Mouse (Mus musculus) midbrain, embryonic 13.5 days (tissue): ENCODE measurements at regions not wholly inside any gene's neighbourhood (a gene's known extent, or its start where the extent isn't known, plus 50 kb on each side); places are given as distances from the start of the nearest gene placed in this dataset.

Source experiments
- ATAC-seq: fragments of 200-750 bp; cut with Nextera tagmentation; 2 replicates; pipeline ENCODE4 v1.8.0; 2017; ENCODE audit warnings: mild to moderate bottlenecking, moderate TSS enrichment, moderate library complexity
- H3K27ac ChIP-seq: fragments of 300-500 bp; sonication (generic); 2 replicates; pipeline ENCODE4 v1.5.1; 2015; ENCODE audit warnings: inconsistent platforms, mild to moderate bottlenecking, moderate library complexity
- H3K27me3 ChIP-seq: fragments of 300-500 bp; sonication (generic); 2 replicates; pipeline ENCODE4 v1.6.1; 2015; ENCODE audit warnings: mild to moderate bottlenecking, inconsistent platforms
- H3K36me3 ChIP-seq: fragments of 300-500 bp; sonication (generic); 2 replicates; pipeline ENCODE4 v1.6.1; 2015; ENCODE audit warnings: mild to moderate bottlenecking, inconsistent platforms
- H3K4me1 ChIP-seq: fragments of 300-500 bp; sonication (generic); replicated peaks from 2 replicates; pipeline ENCODE4 v1.6.1; 2015; ENCODE audit warnings: inconsistent platforms
- H3K4me2 ChIP-seq: fragments of 300-500 bp; sonication (generic); replicated peaks from 2 replicates; pipeline ENCODE4 v1.6.1; 2015; ENCODE audit warnings: moderate library complexity, mild to moderate bottlenecking, inconsistent platforms
- H3K4me3 ChIP-seq: fragments of 300-500 bp; sonication (generic); replicated peaks from 2 replicates; pipeline ENCODE4 v1.5.1; 2015; ENCODE audit warnings: mild to moderate bottlenecking, inconsistent platforms
- H3K9ac ChIP-seq: fragments of 300-500 bp; sonication (generic); replicated peaks from 2 replicates; pipeline ENCODE4 v1.6.1; 2015; ENCODE audit warnings: mild to moderate bottlenecking, inconsistent platforms
- H3K9me3 ChIP-seq: fragments of 300-500 bp; sonication (generic); 2 replicates; pipeline ENCODE4 v1.6.1; 2016; ENCODE audit warnings: mild to moderate bottlenecking, inconsistent platforms
- WGBS: fragments of 180-500 bp; shearing (Covaris S2); methylation state at CpG from one replicate; pipeline ENCODE4 v1.1.7; 2015; 5-methylcytosine and 5-hydroxymethylcytosine counted together

GRCm38 (mm10) chr3:23334958-23335357 lies 1258.5 kb downstream of the Tbl1xr1 start:
- H3K27me3 ChIP-seq: no peaks in the 10 kb centered on the region
- ATAC-seq: no peak
- no peak overlapping the region for H3K9ac ChIP-seq
- no peaks in the 10 kb centered on the region for H3K4me1 ChIP-seq
- H3K9me3 ChIP-seq: no peaks in the 10 kb centered on the region
- H3K4me2 ChIP-seq: no peak overlapping the region
- H3K36me3 ChIP-seq: no peaks in the 10 kb centered on the region
- no peak overlapping the region for H3K27ac ChIP-seq
- H3K4me3 ChIP-seq: no peak overlapping the region

GRCm38 (mm10) chr3:23374341-23374740 lies 1297.9 kb downstream of the Tbl1xr1 start:
- Histone ChIP-seq H3K9ac (no peak overlapping the region), H3K4me3 (no peak overlapping the region), H3K4me2 (no peak overlapping the region), H3K27ac (no peak overlapping the region), H3K4me1 (no peaks in the 10 kb centered on the region), H3K9me3 (no peaks in the 10 kb centered on the region), H3K36me3 (no peaks in the 10 kb centered on the region), H3K27me3 (no peaks in the 10 kb centered on the region)
- WGBS: 80% methylated on average over 5 of the region's 5 CpGs
- ATAC-seq: no peak

- 48% methylated on average over 1 of the region's 1 CpGs for WGBS
- no peaks in the 10 kb centered on the region for H3K27me3 ChIP-seq
- no peaks in the 10 kb centered on the region for H3K4me1 ChIP-seq
- H3K9ac ChIP-seq: no peak overlapping the region
- no peak overlapping the region for H3K4me3 ChIP-seq
- H3K4me2 ChIP-seq: no peak overlapping the region
- no peak overlapping the region for H3K27ac ChIP-seq
- no peaks in the 10 kb centered on the region for H3K9me3 ChIP-seq
- no peak for ATAC-seq
- H3K36me3 ChIP-seq: no peaks in the 10 kb centered on the region
Measured at GRCm38 (mm10) chr3:23404877-23405276, 1328.4 kb downstream of the Tbl1xr1 start.

- Histone ChIP-seq H3K9me3 (no peaks in the 10 kb centered on the region), H3K4me3 (no peak overlapping the region), H3K27ac (no peak overlapping the region), H3K36me3 (no peaks in the 10 kb centered on the region), H3K9ac (no peak overlapping the region), H3K27me3 (no peaks in the 10 kb centered on the region), H3K4me2 (no peak overlapping the region), H3K4me1 (no peaks in the 10 kb centered on the region)
- ATAC-seq: no peak
Measured at GRCm38 (mm10) chr3:23409431-23409830, 1333.0 kb downstream of the Tbl1xr1 start.

- H3K36me3 ChIP-seq: no peaks in the 10 kb centered on the region
- H3K27me3 ChIP-seq: no peaks in the 10 kb centered on the region
- no peak overlapping the region for H3K9ac ChIP-seq
- no peaks in the 10 kb centered on the region for H3K9me3 ChIP-seq
- no peak overlapping the region for H3K27ac ChIP-seq
- 87% methylated on average over 3 of the region's 3 CpGs for WGBS
- H3K4me1 ChIP-seq: no peaks in the 10 kb centered on the region
- ATAC-seq: no peak
- no peak overlapping the region for H3K4me3 ChIP-seq
- H3K4me2 ChIP-seq: no peak overlapping the region
Measured at GRCm38 (mm10) chr3:23426956-23427355, 1350.5 kb downstream of the Tbl1xr1 start.

GRCm38 (mm10) chr3:23435016-23435415 lies 1358.6 kb downstream of the Tbl1xr1 start:
- Histone ChIP-seq H3K36me3 (no peaks in the 10 kb centered on the region), H3K27me3 (no peaks in the 10 kb centered on the region), H3K4me2 (no peak overlapping the region), H3K4me1 (no peaks in the 10 kb centered on the region), H3K4me3 (no peak overlapping the region), H3K27ac (no peak overlapping the region), H3K9me3 (no peaks in the 10 kb centered on the region), H3K9ac (no peak overlapping the region)
- no peak for ATAC-seq

GRCm38 (mm10) chr3:23457720-23458119 lies 1381.3 kb downstream of the Tbl1xr1 start:
- no peak for ATAC-seq
- H3K36me3 ChIP-seq: no peaks in the 10 kb centered on the region
- no peaks in the 10 kb centered on the region for H3K4me1 ChIP-seq
- H3K9ac ChIP-seq: no peak overlapping the region
- H3K27ac ChIP-seq: no peak overlapping the region
- no peak overlapping the region for H3K4me2 ChIP-seq
- no peaks in the 10 kb centered on the region for H3K9me3 ChIP-seq
- WGBS: 51% methylated on average over 1 of the region's 1 CpGs
- H3K4me3 ChIP-seq: no peak overlapping the region
- H3K27me3 ChIP-seq: no peaks in the 10 kb centered on the region

- Histone ChIP-seq H3K9me3 (no peaks in the 10 kb centered on the region), H3K4me2 (no peak overlapping the region), H3K36me3 (no peaks in the 10 kb centered on the region), H3K4me3 (no peak overlapping the region), H3K27me3 (no peaks in the 10 kb centered on the region), H3K4me1 (no peaks in the 10 kb centered on the region), H3K27ac (no peak overlapping the region), H3K9ac (no peak overlapping the region)
- WGBS: 100% methylated on average over 1 of the region's 1 CpGs
- no peak for ATAC-seq
Measured at GRCm38 (mm10) chr3:23499889-23500288, 1423.4 kb downstream of the Tbl1xr1 start.

GRCm38 (mm10) chr3:23547546-23547945 lies 1471.1 kb downstream of the Tbl1xr1 start:
- H3K36me3 ChIP-seq: no peaks in the 10 kb centered on the region
- H3K27ac ChIP-seq: no peak overlapping the region
- no peak for ATAC-seq
- no peak overlapping the region for H3K9ac ChIP-seq
- no peaks in the 10 kb centered on the region for H3K27me3 ChIP-seq
- 87% methylated on average over 3 of the region's 3 CpGs for WGBS
- no peak overlapping the region for H3K4me2 ChIP-seq
- no peaks in the 10 kb centered on the region for H3K9me3 ChIP-seq
- H3K4me1 ChIP-seq: no peaks in the 10 kb centered on the region
- no peak overlapping the region for H3K4me3 ChIP-seq

- ATAC-seq: no peak
- no peaks in the 10 kb centered on the region for H3K9me3 ChIP-seq
- no peaks in the 10 kb centered on the region for H3K27me3 ChIP-seq
- no peak overlapping the region for H3K9ac ChIP-seq
- H3K36me3 ChIP-seq: no peaks in the 10 kb centered on the region
- 91% methylated on average over 2 of the region's 2 CpGs for WGBS
- H3K27ac ChIP-seq: no peak overlapping the region
- no peak overlapping the region for H3K4me2 ChIP-seq
- H3K4me3 ChIP-seq: no peak overlapping the region
- H3K4me1 ChIP-seq: no peaks in the 10 kb centered on the region
Measured at GRCm38 (mm10) chr3:23564340-23564739, 1487.9 kb downstream of the Tbl1xr1 start.

- no peaks in the 10 kb centered on the region for H3K27me3 ChIP-seq
- H3K36me3 ChIP-seq: no peaks in the 10 kb centered on the region
- 91% methylated on average over 12 of the region's 12 CpGs for WGBS
- no peak overlapping the region for H3K27ac ChIP-seq
- no peak for ATAC-seq
- H3K4me3 ChIP-seq: no peak overlapping the region
- H3K9me3 ChIP-seq: peaks cover 3% of the 10 kb centered on the region; the same call in 1 of the 2 replicates
- H3K4me1 ChIP-seq: no peaks in the 10 kb centered on the region
- no peak overlapping the region for H3K9ac ChIP-seq
- no peak overlapping the region for H3K4me2 ChIP-seq
Measured at GRCm38 (mm10) chr3:23568806-23569205, 1492.4 kb downstream of the Tbl1xr1 start.

GRCm38 (mm10) chr3:23592506-23593141 lies 1516.2 kb downstream of the Tbl1xr1 start:
- no peak for ATAC-seq
- H3K27me3 ChIP-seq: no peaks in the 10 kb centered on the region
- 87% methylated on average over 3 of the region's 3 CpGs for WGBS
- no peaks in the 10 kb centered on the region for H3K36me3 ChIP-seq
- no peak overlapping the region for H3K4me3 ChIP-seq
- H3K4me1 ChIP-seq: no peaks in the 10 kb centered on the region
- no peak overlapping the region for H3K27ac ChIP-seq
- H3K9ac ChIP-seq: no peak overlapping the region
- no peaks in the 10 kb centered on the region for H3K9me3 ChIP-seq
- no peak overlapping the region for H3K4me2 ChIP-seq

- WGBS: 83% methylated on average over 3 of the region's 3 CpGs
- Histone ChIP-seq H3K9ac (no peak overlapping the region), H3K27ac (no peak overlapping the region), H3K27me3 (no peaks in the 10 kb centered on the region), H3K36me3 (no peaks in the 10 kb centered on the region), H3K4me3 (no peak overlapping the region), H3K9me3 (no peaks in the 10 kb centered on the region), H3K4me2 (no peak overlapping the region), H3K4me1 (no peaks in the 10 kb centered on the region)
- ATAC-seq: no peak
Measured at GRCm38 (mm10) chr3:23601469-23601868, 1525.0 kb downstream of the Tbl1xr1 start.
